Mouse (Mus musculus) cortical plate, adult 2 months (tissue): ENCODE results near the gene Neurod6.

Experiments
- CTCF ChIP-seq: fragments of 200-500 bp; IDR thresholded peaks from 2 replicates; pipeline ENCODE4 v1.5.1; 2011; ENCODE audit warnings: mild to moderate bottlenecking, control low read depth, low read length; ENCODE audit not compliant: insufficient read depth; ENCODE audit errors: extremely low read depth
- POLR2A ChIP-seq: fragments of 200-500 bp; IDR thresholded peaks from 2 replicates; pipeline ENCODE4 v1.6.1; 2011; ENCODE audit warnings: mild to moderate bottlenecking, low read length, control low read depth; ENCODE audit not compliant: insufficient read depth; ENCODE audit errors: extremely low read depth

- TF ChIP-seq CTCF (no peak), POLR2A (no peak)
These were observed 34.8 kb downstream of the Neurod6 start for GRCm38 (mm10) chr6:55646111-55646823.
